Comparison of ENCODE assay signal across 23 mouse cellular contexts in genomic region chr19:56937911-56938310, GRCm38 (mm10).
"Had no signal": no experiment of that assay in that cellular context is flagged by ENCODE, and none has a peak within 500 bp of the region (broad histone marks: within the 10 kb centered on the region; RNA-seq: fewer than 3 reads in every experiment).

No protein-coding gene starts in this region.

- H3K36me3 ChIP-seq: heart, embryonic 10.5 days; heart, embryonic 12.5 days; hindbrain, embryonic 13.5 days; hindbrain, embryonic 15.5 days; limb, embryonic 13.5 days; limb, embryonic 15.5 days; liver, embryonic 12.5 days had no signal

- H3K4me3 ChIP-seq: gastrocnemius, adult 2 months; heart, embryonic 10.5 days; heart, embryonic 12.5 days; hindbrain, embryonic 13.5 days; hindbrain, embryonic 15.5 days; layer of hippocampus, adult 2 months; left cerebral cortex, adult 2 months; limb, embryonic 13.5 days; limb, embryonic 15.5 days; liver, embryonic 12.5 days had no signal

- H3K9me3 ChIP-seq: heart, embryonic 10.5 days; hindbrain, embryonic 13.5 days; hindbrain, embryonic 15.5 days; limb, embryonic 13.5 days; limb, embryonic 15.5 days; liver, embryonic 12.5 days had no signal

- ATAC-seq: hindbrain, postnatal 0 days; intestine, embryonic 16.5 days; liver, embryonic 12.5 days had no signal

- H3K4me2 ChIP-seq: heart, embryonic 12.5 days; hindbrain, embryonic 13.5 days; hindbrain, embryonic 15.5 days; limb, embryonic 13.5 days; limb, embryonic 15.5 days; liver, embryonic 12.5 days had no signal

- H3K27me3 ChIP-seq: heart, embryonic 12.5 days; hindbrain, embryonic 13.5 days; hindbrain, embryonic 15.5 days; limb, embryonic 13.5 days; limb, embryonic 15.5 days; liver, embryonic 12.5 days had no signal

- DNase-seq: gastrocnemius, adult 2 months; gastrocnemius, postnatal 10 days; gastrocnemius, postnatal 25 days; heart, adult 18-20 months; heart, postnatal 10 days; kidney, adult 11 months; kidney, adult 2 months; kidney, postnatal 10 days; kidney, postnatal 25 days; kidney, postnatal 4 days; left cerebral cortex, postnatal 4 days had no signal

- H3K27ac ChIP-seq: gastrocnemius, adult 2 months; hindbrain, embryonic 13.5 days; hindbrain, embryonic 15.5 days; hindbrain, postnatal 0 days; layer of hippocampus, adult 2 months; left cerebral cortex, adult 2 months; limb, embryonic 13.5 days; limb, embryonic 15.5 days; liver, embryonic 12.5 days; liver, embryonic 14.5 days had no signal

- H3K4me1 ChIP-seq: hindbrain, embryonic 13.5 days; hindbrain, embryonic 15.5 days; liver, embryonic 12.5 days had no signal

- H3K9ac ChIP-seq: heart, embryonic 12.5 days; hindbrain, embryonic 13.5 days; hindbrain, embryonic 15.5 days; limb, embryonic 13.5 days; limb, embryonic 15.5 days; liver, embryonic 12.5 days; liver, embryonic 14.5 days had no signal
